Mouse (Mus musculus): ENCODE data around the gene Gtf2ird2. TPM values are rescaled to one million over a fixed set of nuclear protein-coding genes. Genes with fewer than 3 reads are reported as not detected.

Gtf2ird2 gene
- polyA plus RNA-seq, 1 experiment from 2014 or later = 13.9 TPM

DNA sequence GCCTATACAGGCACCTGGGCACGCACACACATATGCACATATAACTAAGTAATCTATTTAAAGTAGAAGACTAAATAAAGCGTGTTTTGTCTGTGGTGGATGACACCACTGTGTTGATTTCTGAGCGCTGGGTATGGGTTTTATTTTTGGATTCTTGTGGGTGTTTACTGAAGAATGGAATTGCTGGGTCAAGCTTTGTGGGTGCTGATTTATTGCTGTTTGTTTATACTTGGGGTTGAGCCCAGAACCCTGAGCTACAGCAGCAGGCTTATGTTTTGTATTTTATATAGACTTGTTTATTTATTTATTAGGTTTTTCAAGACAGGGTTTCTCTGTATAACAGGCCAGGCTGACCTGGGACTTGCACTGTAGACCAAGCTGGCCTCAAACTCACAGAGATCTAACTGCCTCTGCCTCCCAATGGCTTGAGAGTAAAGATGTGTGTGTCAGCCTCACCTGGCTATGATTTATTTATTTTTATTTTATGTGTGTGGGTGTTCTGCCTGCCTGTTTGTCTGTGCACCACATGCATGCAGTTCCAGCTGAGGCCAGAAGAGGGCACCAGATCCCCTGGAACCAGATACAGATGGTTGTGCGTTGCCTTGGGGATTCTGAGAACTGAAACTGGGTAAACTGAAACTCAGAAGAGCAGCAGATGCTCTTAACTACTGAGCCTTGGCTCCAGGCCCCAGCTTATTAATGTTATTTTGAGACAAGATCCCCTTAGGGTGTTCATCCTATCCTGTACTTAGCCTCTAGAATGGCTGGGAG, 3.3 kb downstream of the Gtf2ird2 start:
- no peak overlapping the region for H3K4me3 ChIP-seq
- no peaks in the 10 kb centered on the region for H3K27me3 ChIP-seq
- H3K27ac ChIP-seq (replicated peaks) = no peak overlapping the region
- H3K9ac ChIP-seq = no peak overlapping the region
- peaks cover 16% of the 10 kb centered on the region for H3K4me1 ChIP-seq (replicated peaks)
- no peak for ATAC-seq (ENCODE audit: low read depth)
- no peak overlapping the region for H3K4me2 ChIP-seq
- H3K36me3 ChIP-seq = no peaks in the 10 kb centered on the region
- no peaks in the 10 kb centered on the region for H3K9me3 ChIP-seq
- 80% methylated on average over 4 of the region's 4 CpGs for WGBS

DNA sequence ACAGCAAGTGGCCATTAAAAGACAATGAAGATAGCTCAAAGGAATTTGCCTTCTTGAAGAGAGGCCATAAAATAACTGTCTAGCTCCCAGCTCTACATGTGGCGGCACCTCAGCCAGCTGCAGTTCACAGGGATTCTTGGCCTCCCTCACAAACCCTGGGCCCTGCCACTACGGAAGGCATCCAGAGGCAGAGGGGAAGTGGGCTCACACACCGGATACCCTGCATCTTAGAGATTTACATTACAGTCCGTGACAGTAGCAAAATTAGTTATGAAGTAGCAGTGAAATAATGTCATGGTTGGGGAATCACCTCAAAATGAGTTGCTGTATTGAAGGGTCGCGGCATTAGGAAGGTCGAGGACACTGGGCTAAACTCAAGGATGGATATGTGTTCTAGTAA, 4.8 kb downstream of the Gtf2ird2 start:
- ATAC-seq (ENCODE audit: low read depth) = no peak
- Histone ChIP-seq H3K9me3 (no peaks in the 10 kb centered on the region), H3K27ac (replicated peaks) (no peak overlapping the region), H3K27me3 (no peaks in the 10 kb centered on the region), H3K4me3 (no peak overlapping the region), H3K4me2 (no peak overlapping the region), H3K4me1 (replicated peaks) (peaks cover 2% of the 10 kb centered on the region), H3K36me3 (peaks cover 6% of the 10 kb centered on the region; the same call in 1 of the 2 replicates), H3K9ac (0 out of 2 replicates have a peak overlapping the region, but pooled peaks have one; percentile 14)
- 50% methylated on average over 7 of the region's 7 CpGs for WGBS

DNA sequence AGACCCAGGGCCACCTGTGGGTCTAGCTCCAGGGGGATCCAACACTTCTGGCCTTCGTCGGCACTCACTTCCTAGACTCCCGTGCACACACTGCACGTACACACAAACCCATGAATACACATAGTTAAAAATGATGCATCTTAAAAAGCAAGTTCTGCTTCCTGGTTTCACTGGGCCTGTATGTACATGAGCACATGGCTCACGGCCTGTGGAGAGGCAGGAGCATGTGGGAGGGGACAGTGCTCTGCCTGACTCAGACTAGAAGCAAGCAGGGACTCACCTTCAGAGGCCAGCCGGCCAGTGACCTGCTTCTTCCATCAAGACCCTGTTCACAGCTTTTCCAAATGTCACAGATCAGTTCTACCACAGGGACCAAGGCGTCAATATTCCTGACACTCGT, 9.8 kb downstream of the Gtf2ird2 start:
- ATAC-seq (ENCODE audit: low read depth) = no peak
- no peaks in the 10 kb centered on the region for H3K9me3 ChIP-seq
- no peak overlapping the region for H3K27ac ChIP-seq (replicated peaks)
- H3K4me3 ChIP-seq = no peak overlapping the region
- peaks cover 36% of the 10 kb centered on the region for H3K36me3 ChIP-seq
- no peak overlapping the region for H3K9ac ChIP-seq
- no peaks in the 10 kb centered on the region for H3K4me1 ChIP-seq (replicated peaks)
- H3K27me3 ChIP-seq = no peaks in the 10 kb centered on the region
- 90% methylated on average over 8 of the region's 8 CpGs for WGBS
- no peak overlapping the region for H3K4me2 ChIP-seq

GRCm38 (mm10) chr5:134206721-134207120, 22.9 kb downstream of the Gtf2ird2 start:
- Histone ChIP-seq H3K27me3 (no peaks in the 10 kb centered on the region), H3K36me3 (peaks cover 45% of the 10 kb centered on the region), H3K9me3 (no peaks in the 10 kb centered on the region), H3K9ac (no peak overlapping the region), H3K4me2 (no peak overlapping the region), H3K4me3 (no peak overlapping the region), H3K27ac (replicated peaks) (no peak overlapping the region), H3K4me1 (replicated peaks) (no peaks in the 10 kb centered on the region)
- ATAC-seq (ENCODE audit: low read depth) = no peak
- WGBS = 82% methylated on average over 10 of the region's 10 CpGs

DNA sequence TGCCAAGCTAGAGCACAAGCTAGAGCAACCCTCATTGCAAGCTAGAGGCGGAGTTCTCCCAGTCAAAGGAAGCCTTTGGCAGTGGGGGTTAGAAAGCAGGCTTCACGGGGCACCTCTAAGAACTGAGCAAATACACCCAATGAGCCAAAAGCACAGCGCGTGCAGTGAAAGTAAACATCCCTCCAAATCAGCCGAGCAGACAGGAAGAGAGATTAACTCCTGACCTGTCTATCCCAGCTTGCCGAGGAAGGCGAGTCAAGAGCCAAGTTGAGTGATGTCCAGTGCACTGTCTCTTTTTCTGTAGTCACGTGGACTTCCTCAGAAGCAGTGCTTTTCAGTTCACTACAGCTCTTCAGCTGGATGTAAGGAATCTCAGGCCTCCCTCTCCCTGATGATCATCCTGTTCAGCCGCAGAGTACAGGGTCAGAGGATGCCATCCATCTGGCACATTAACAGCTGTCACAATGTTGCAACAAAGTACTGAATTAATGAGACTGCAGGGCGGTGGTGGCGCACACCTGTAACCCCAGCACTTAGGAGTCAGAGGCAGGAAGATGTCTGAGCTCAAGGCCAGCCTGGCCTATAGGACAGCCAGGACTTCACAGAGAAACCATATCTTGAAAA, 26.2 kb downstream of the Gtf2ird2 start:
- Histone ChIP-seq H3K36me3 (peaks cover 39% of the 10 kb centered on the region), H3K4me1 (replicated peaks) (peaks cover 6% of the 10 kb centered on the region), H3K4me3 (no peak overlapping the region), H3K27ac (replicated peaks) (no peak overlapping the region), H3K9ac (no peak overlapping the region), H3K27me3 (no peaks in the 10 kb centered on the region), H3K4me2 (no peak overlapping the region), H3K9me3 (no peaks in the 10 kb centered on the region)
- 72% methylated on average over 11 of the region's 11 CpGs for WGBS
- ATAC-seq (ENCODE audit: low read depth) = no peak

- peaks cover 11% of the 10 kb centered on the region for H3K4me1 ChIP-seq (replicated peaks)
- WGBS = 63% methylated on average over 12 of the region's 12 CpGs
These were observed 30.4 kb downstream of the Gtf2ird2 start for GRCm38 (mm10) chr5:134214021-134214806.

DNA sequence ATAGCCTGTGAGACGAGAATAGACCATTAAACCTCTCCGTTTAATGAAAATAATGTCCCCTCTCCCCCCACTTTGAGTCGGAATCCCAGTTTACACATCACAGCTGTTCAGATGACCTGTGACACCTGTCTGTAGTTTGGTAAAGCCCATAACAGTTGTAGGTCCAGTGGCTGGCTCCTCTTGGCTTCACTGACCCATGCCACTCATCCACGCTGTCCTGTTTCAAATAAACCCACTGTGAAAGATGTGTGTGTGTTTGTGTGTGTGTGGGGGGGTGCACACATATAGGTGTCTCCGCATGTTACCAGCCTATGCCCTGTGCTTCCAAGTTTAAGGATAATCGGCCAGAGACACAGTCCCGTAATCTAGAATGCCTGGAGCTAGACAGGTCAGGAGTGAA, 34.1 kb downstream of the Gtf2ird2 start:
- H3K4me2 ChIP-seq = no peak overlapping the region
- H3K9ac ChIP-seq = no peak overlapping the region
- no peak for ATAC-seq (ENCODE audit: low read depth)
- peaks cover 20% of the 10 kb centered on the region for H3K27me3 ChIP-seq
- peaks cover 38% of the 10 kb centered on the region for H3K36me3 ChIP-seq
- H3K4me1 ChIP-seq (replicated peaks) = peaks cover 20% of the 10 kb centered on the region
- H3K9me3 ChIP-seq = no peaks in the 10 kb centered on the region
- no peak overlapping the region for H3K4me3 ChIP-seq
- H3K27ac ChIP-seq (replicated peaks) = no peak overlapping the region
- 94% methylated on average over 7 of the region's 7 CpGs for WGBS

More at GRCm38 (mm10) chr5:134214021-134214806, 30.4 kb downstream of the Gtf2ird2 start:
- ATAC-seq (ENCODE audit: low read depth) = no peak
- peaks cover 50% of the 10 kb centered on the region for H3K36me3 ChIP-seq
- H3K4me2 ChIP-seq = no peak overlapping the region
- H3K27me3 ChIP-seq = no peaks in the 10 kb centered on the region
- no peak overlapping the region for H3K27ac ChIP-seq (replicated peaks)
- no peak overlapping the region for H3K4me3 ChIP-seq
- H3K9ac ChIP-seq = no peak overlapping the region
- no peaks in the 10 kb centered on the region for H3K9me3 ChIP-seq

- Histone ChIP-seq H3K36me3 (peaks cover 15% of the 10 kb centered on the region), H3K27me3 (peaks cover 21% of the 10 kb centered on the region), H3K9ac (peak overlapping the region; percentile 68; the same call in 1 of the 2 replicates), H3K4me2 (peak overlapping the region; percentile 61), H3K27ac (replicated peaks) (no peak overlapping the region), H3K4me3 (peak overlapping the region; percentile 31), H3K9me3 (no peaks in the 10 kb centered on the region), H3K4me1 (replicated peaks) (peaks cover 14% of the 10 kb centered on the region)
- WGBS = 52% methylated on average over 4 of the region's 4 CpGs
- ATAC-seq (ENCODE audit: low read depth) = no peak
These were observed 37.5 kb downstream of the Gtf2ird2 start for GRCm38 (mm10) chr5:134221278-134221677.

GRCm38 (mm10) chr5:134221708-134222150, 37.9 kb downstream of the Gtf2ird2 start:
- H3K4me3 ChIP-seq = peak overlapping the region; percentile 31
- H3K9ac ChIP-seq = peak overlapping the region; percentile 68
- H3K27ac ChIP-seq (replicated peaks) = no peak overlapping the region
- H3K4me2 ChIP-seq = peak overlapping the region; percentile 61
- peaks cover 11% of the 10 kb centered on the region for H3K36me3 ChIP-seq
- WGBS = 2% methylated on average over 36 of the region's 36 CpGs
- H3K27me3 ChIP-seq = peaks cover 21% of the 10 kb centered on the region
- H3K4me1 ChIP-seq (replicated peaks) = peaks cover 17% of the 10 kb centered on the region
- H3K9me3 ChIP-seq = no peaks in the 10 kb centered on the region
- ATAC-seq (ENCODE audit: low read depth) = no peak

- Histone ChIP-seq H3K9ac (no peak overlapping the region), H3K4me2 (no peak overlapping the region), H3K36me3 (no peaks in the 10 kb centered on the region), H3K27me3 (peaks cover 21% of the 10 kb centered on the region), H3K27ac (replicated peaks) (no peak overlapping the region), H3K4me3 (no peak overlapping the region), H3K9me3 (no peaks in the 10 kb centered on the region), H3K4me1 (replicated peaks) (peaks cover 17% of the 10 kb centered on the region)
- 80% methylated on average over 30 of the region's 30 CpGs for WGBS
- ATAC-seq (ENCODE audit: low read depth) = no peak
These were observed 41.5 kb downstream of the Gtf2ird2 start for GRCm38 (mm10) chr5:134225110-134225901.

DNA sequence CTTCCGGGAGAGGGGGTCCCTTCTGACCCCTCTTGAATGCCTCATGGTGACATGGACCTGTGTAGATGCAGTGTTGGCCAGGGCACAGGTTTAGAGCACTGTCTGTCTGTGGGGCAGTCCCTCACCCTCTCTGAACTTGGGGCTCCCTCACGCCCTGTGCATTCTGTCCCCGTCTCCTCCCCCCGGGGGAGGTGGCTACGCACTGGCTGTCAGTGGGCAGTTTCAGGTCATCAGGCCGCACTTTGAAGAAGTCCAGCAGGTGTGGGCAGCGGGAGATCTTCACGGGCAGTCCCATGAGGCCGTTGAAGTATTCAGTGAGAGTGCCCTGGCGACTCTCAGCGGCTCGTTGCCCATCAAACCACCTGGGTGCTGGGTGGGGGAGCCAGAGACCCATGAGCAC, 43.1 kb downstream of the Gtf2ird2 start:
- WGBS = 69% methylated on average over 12 of the region's 12 CpGs

More for the DNA sequence above, 43.1 kb downstream of the Gtf2ird2 start:
- H3K36me3 ChIP-seq = no peaks in the 10 kb centered on the region
- ATAC-seq (ENCODE audit: low read depth) = no peak
- peaks cover 10% of the 10 kb centered on the region for H3K27me3 ChIP-seq
- H3K27ac ChIP-seq (replicated peaks) = no peak overlapping the region
- no peaks in the 10 kb centered on the region for H3K9me3 ChIP-seq
- H3K4me2 ChIP-seq = no peak overlapping the region
- H3K4me1 ChIP-seq (replicated peaks) = peaks cover 10% of the 10 kb centered on the region
- no peak overlapping the region for H3K4me3 ChIP-seq
- H3K9ac ChIP-seq = no peak overlapping the region

Measured in neural tube, embryonic 13.5 days (tissue).